ENCODE assay signal across 9 mouse cellular contexts in genomic region chr17:48418174-48418573, GRCm38 (mm10). TPM values are rescaled to one million over a fixed set of nuclear protein-coding genes. Genes with fewer than 3 reads are reported as not detected.
DNase-seq lines count a peak whose midpoint lies in the region; ATAC-seq lines count a peak whose summit lies in the region.
"Had no signal": no experiment of that assay in that cellular context is flagged by ENCODE, and none has a peak within 500 bp of the region (broad histone marks: within the 10 kb centered on the region; RNA-seq: fewer than 3 reads in every experiment).

No protein-coding gene starts in this region.

- H3K4me1 ChIP-seq in forebrain, embryonic 15.5 days: no peaks in the 10 kb centered on the region

- WGBS in forebrain, embryonic 15.5 days: 83% methylated on average over 7 of the region's 7 CpGs

- H3K4me2 ChIP-seq in forebrain, embryonic 15.5 days (replicated peaks): no peak overlapping the region

- DNase-seq in layer of hippocampus, adult 9-11 months: peak; percentile 70
- no peak for DNase-seq in layer of hippocampus, postnatal 25 days (ENCODE audit: extremely low spot score in 1 of 2, low spot score in 1 of 2)
- DNase-seq in kidney, postnatal 10 days: peak; percentile 62
- DNase-seq in natural killer cell, adult 2 months (ENCODE audit: low spot score in 2 of 2): peak; percentile 15 to 33
- DNase-seq in cerebellum, postnatal 36 days: no peak

- peaks cover 10% of the 10 kb centered on the region for H3K36me3 ChIP-seq in forebrain, embryonic 15.5 days

- no peak overlapping the region for H3K9ac ChIP-seq in forebrain, embryonic 15.5 days (replicated peaks)

- no peak overlapping the region for H3K27ac ChIP-seq in forebrain, embryonic 15.5 days (replicated peaks)

- no peak overlapping the region for H3K4me3 ChIP-seq in forebrain, embryonic 15.5 days

- no peaks in the 10 kb centered on the region for H3K27me3 ChIP-seq in forebrain, embryonic 15.5 days

- peak; percentile 92 for ATAC-seq in granulocyte monocyte progenitor cell, adult 5-6 weeks (replicated peaks; ENCODE audit: poor library complexity, severe bottlenecking)
- no peak for ATAC-seq in forebrain, embryonic 15.5 days (replicated peaks)
- no peak for ATAC-seq in frontal cortex, adult (ENCODE audit: low TSS enrichment)

- H3K9me3 ChIP-seq in forebrain, embryonic 15.5 days: no peaks in the 10 kb centered on the region

RNA-seq across cellular contexts. Expression of gene Oard1, which starts 8.4 kb away (rescaled TPM):
- total RNA-seq in layer of hippocampus, postnatal 25 days (2021): 10 to 100 TPM; 10.5 to 13.7 TPM
- total RNA-seq in granulocyte monocyte progenitor cell, adult 5-6 weeks (2014; fragmentation: Nextera tagmentation): 52.6 and 59.4 TPM in 2 replicates
- total RNA-seq in granulocyte monocyte progenitor cell, adult 5-6 weeks (2017): 52.9 and 58.7 TPM in 2 replicates
- 59.0 and 60.7 TPM in 2 replicates for polyA plus RNA-seq in forebrain, embryonic 15.5 days (2015; fragmentation: Nextera tagmentation; extraction: Ambion mirVana)

RNA-seq across cellular contexts. Expression of gene Nfya, which starts 8.5 kb away (rescaled TPM):
- total RNA-seq in layer of hippocampus, postnatal 25 days (2021): 10 to 100 TPM; 26.7 to 27.1 TPM
- 96.6 and 101 TPM in 2 replicates for total RNA-seq in granulocyte monocyte progenitor cell, adult 5-6 weeks (2014; fragmentation: Nextera tagmentation)
- 50.9 and 56.0 TPM in 2 replicates for total RNA-seq in granulocyte monocyte progenitor cell, adult 5-6 weeks (2017)
- polyA plus RNA-seq in forebrain, embryonic 15.5 days (2015; fragmentation: Nextera tagmentation; extraction: Ambion mirVana): 17.6 and 18.9 TPM in 2 replicates

RNA-seq across cellular contexts. Expression of gene Apobec2, which starts 14.6 kb away (rescaled TPM):
- total RNA-seq in layer of hippocampus, postnatal 25 days (2021): under 1 TPM in 1 of 2 experiments, not detected in 1; 0.20 TPM
- not detected in 2 replicates for total RNA-seq in granulocyte monocyte progenitor cell, adult 5-6 weeks (2014; fragmentation: Nextera tagmentation)
- total RNA-seq in granulocyte monocyte progenitor cell, adult 5-6 weeks (2017): not detected in 2 replicates
- polyA plus RNA-seq in forebrain, embryonic 15.5 days (2015; fragmentation: Nextera tagmentation; extraction: Ambion mirVana): 0.19 and 0.73 TPM in 2 replicates

RNA-seq across cellular contexts. Expression of gene Tspo2, which starts 33.1 kb away (rescaled TPM):
- not detected for total RNA-seq in layer of hippocampus, postnatal 25 days (2021)
- total RNA-seq in granulocyte monocyte progenitor cell, adult 5-6 weeks (2014; fragmentation: Nextera tagmentation): 0.26 and 2.5 TPM in 2 replicates
- 0.17 and 0.62 TPM in 2 replicates for total RNA-seq in granulocyte monocyte progenitor cell, adult 5-6 weeks (2017)
- polyA plus RNA-seq in forebrain, embryonic 15.5 days (2015; fragmentation: Nextera tagmentation; extraction: Ambion mirVana): 2.3 and 2.8 TPM in 2 replicates
- total RNA-seq: left cerebral cortex, postnatal 10 days had no signal

RNA-seq across cellular contexts. Expression of gene Unc5cl, which starts 36.5 kb away (rescaled TPM):
- under 1 TPM; 0.47 to 0.64 TPM for total RNA-seq in layer of hippocampus, postnatal 25 days (2021)
- 1.9 TPM in 1 of 2 replicates, not detected in the other for total RNA-seq in granulocyte monocyte progenitor cell, adult 5-6 weeks (2014; fragmentation: Nextera tagmentation)
- total RNA-seq in granulocyte monocyte progenitor cell, adult 5-6 weeks (2017): 0.21 and 0.43 TPM in 2 replicates
- 0.17 and 0.24 TPM in 2 replicates for polyA plus RNA-seq in forebrain, embryonic 15.5 days (2015; fragmentation: Nextera tagmentation; extraction: Ambion mirVana)

Comparison
In these comparisons a context has a peak if more than half of its experiments do, and no peak if none do; other contexts are left out.
1. DNase-seq: peak in layer of hippocampus, adult 9-11 months (single experiment), kidney, postnatal 10 days (single experiment) and natural killer cell, adult 2 months (2 of 2); none in layer of hippocampus, postnatal 25 days (0 of 2) and cerebellum, postnatal 36 days (0 of 2).